Mouse (Mus musculus) embryonic fibroblast, embryonic 13.5 days (primary cell): Measurements from ENCODE around the gene Ferd3l.

ENCODE experiments used
- CTCF ChIP-seq: IDR thresholded peaks from 2 replicates; pipeline ENCODE4 v1.5.1; 2011; ENCODE audit warnings: mild to moderate bottlenecking, control low read depth, low read length, moderate library complexity, borderline replicate concordance; ENCODE audit not compliant: insufficient read depth
- POLR2A ChIP-seq: IDR thresholded peaks from 2 replicates; pipeline ENCODE4 v1.6.1; 2011; ENCODE audit warnings: low read depth, mild to moderate bottlenecking, control low read depth, low read length, moderate library complexity

- no peak for TF ChIP-seq POLR2A
- no peak for TF ChIP-seq CTCF
These were observed 40.0 kb downstream of the Ferd3l start for GRCm38 (mm10) chr12:33968041-33968897.
